Mouse (Mus musculus) spleen, adult 12 weeks (tissue): ENCODE measurements around the gene S100a10.
A peak's percentile ranks its signal among the peaks of the same experiment; 100 is the strongest.
"Not testable (repeated sequence)": the region's sequence is repeated elsewhere in the genome, so short reads cannot be mapped to it uniquely, and the experiment has no call there.

ENCODE experiments used
- DNase-seq: peaks from one replicate; pipeline ENCODE4 v3.0.0; 2022; ENCODE audit warnings: low spot score

S100a10 gene

DNA sequence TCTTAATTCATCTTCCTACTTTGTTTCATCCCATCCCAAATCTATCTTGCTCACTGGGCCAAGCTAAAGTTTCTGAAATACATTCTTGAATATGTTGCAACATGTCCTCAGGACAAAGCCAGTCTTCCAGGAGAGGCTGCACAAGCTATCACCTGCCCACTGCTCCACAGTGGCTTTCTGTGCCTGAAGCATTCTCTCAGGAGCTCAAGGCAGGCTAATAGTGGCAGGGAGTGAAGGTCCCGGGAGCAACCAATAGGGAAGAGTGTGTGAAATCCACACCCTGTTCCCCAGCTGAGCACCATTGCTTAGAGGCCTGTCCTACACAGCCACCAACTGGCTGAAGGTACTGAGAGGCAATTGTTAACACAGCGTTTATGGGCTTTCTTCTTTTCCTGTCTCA lies 26.1 kb downstream of the S100a10 start:
- no peak for DNase-seq

DNA sequence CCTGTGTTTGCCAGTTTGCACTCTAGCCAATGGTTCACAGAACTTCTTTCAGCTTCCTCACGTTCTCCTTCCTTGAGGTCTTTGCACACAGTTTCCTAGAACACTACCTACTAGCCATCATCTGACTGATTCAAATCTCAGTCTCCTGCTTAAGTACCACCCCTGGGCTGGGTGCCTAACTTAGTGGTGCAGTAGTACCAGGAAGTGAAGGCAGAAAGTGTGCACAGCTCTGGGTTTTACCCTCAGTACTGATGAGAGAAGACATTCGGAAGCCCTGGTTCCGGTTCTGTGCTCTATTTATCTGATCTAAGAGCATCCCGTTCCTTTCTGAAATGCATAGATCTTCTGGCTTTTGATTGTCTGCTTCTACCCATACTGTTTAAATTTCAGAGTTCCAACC lies 26.8 kb downstream of the S100a10 start:
- no peak for DNase-seq

DNA sequence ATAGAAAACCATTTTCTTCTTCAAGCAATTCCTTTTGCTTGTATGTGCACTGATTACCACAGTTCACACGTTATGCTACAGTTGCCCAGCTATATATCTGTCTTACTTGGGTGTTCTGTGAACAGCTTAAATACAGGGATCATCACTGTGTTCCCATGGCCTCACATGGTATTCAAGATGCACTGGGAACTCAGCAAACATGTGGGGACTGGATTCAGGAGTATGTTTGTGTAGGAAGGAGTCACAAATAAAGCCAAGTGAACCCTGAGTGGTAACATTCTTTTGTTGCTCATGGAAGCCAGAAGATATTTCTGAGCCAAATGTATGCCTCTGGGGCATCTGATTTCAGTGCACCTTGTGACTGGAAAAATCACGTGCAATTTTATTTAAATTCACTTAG lies 28.2 kb downstream of the S100a10 start:
- DNase-seq, result no peak

DNA sequence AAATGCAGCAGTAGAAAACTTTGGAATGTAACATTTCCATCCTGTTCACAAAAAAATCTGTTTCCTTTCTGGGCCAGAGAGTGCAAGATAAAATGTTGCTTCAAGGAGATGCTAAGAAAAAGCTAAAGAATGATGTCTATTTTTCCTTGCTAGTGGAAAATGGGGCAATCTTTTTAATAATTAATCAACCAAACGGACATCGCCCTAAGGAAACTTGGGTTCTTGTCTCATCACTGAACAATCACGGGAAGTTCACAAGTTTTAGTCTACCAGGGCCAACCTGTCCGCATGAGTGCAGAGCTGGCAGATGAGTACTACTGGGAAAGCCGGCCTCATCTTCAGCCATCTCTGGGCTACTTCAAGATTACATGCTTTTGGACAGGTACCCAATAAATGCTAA lies 34.7 kb downstream of the S100a10 start:
- DNase-seq, result no peak

DNA sequence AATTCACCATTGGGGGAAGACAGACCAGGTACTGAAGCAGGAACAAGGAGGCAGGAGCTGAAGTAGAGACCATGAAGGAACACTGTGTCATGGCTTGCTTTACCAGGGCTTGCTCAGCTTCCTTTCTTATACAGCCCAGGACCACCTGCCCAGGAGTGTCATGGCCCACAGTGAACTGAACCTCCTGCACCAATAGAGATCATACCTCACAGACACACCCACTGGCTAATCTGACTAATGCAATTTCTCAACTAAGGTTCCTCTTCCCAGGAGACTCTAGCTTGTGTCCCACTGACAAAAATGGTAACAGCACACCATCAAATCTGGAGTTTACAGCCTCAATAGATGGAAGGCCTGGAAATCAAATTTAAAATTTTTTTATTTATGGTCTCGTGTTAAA lies 35.4 kb downstream of the S100a10 start:
- DNase-seq, result no peak

DNA sequence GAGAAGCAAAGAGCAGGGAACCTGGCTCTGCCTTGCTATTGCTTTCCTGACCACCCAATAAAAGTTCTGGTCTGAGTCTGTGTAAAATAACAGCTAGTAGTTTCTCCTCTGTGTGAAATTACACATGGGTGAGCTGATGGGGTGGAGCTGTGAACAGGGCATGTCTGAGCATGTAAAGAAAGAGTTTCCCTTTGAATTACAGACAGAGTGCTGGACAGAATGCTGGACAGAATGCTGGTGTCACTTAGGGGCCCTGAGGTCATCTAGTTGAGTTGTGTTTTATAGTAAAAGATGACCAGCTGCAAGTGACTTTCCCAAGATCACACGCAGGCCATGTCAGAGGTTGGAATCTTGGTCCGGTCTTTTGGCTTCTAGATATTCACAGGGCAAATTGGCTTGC lies 37.2 kb downstream of the S100a10 start:
- no peak for DNase-seq

DNA sequence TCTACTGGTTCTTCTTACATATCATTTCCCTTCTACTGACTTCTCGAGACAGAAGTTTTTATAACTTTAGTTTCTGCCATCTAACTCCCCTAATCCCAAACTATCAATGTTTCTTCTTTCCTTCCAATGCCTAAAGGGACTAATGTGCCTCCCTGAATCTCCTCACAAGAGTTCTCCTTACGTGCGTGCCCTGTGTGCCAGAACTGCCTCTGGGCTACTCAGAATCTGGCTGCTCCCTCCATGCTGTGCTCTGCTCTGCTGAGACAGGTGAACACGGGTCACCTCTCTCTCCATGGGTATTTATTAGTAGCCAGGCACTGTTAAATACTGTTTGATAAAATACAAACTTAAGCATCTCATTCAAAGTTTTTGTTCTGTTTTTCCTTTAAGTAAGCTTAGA lies 38.1 kb downstream of the S100a10 start:
- no peak for DNase-seq

DNA sequence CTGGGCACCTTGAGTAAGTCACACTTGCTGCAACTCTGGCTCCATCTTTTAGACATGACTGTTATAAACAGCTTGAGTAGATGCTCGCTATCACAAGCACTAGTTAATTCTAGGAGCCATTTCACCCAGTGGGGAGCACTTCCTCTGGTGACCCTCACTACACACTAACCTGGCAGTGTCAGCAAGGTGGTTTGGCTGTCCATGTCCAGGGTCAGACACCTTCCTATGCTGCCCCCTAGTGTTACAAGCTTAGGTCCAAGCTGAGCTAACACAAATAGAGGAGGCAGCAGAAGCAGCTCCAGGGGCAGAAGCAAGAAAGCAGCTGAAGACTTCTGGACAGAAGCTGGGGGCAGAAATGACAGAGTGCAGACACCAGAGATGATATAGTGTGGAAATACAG lies 38.6 kb downstream of the S100a10 start:
- peak; percentile 14 for DNase-seq

DNA sequence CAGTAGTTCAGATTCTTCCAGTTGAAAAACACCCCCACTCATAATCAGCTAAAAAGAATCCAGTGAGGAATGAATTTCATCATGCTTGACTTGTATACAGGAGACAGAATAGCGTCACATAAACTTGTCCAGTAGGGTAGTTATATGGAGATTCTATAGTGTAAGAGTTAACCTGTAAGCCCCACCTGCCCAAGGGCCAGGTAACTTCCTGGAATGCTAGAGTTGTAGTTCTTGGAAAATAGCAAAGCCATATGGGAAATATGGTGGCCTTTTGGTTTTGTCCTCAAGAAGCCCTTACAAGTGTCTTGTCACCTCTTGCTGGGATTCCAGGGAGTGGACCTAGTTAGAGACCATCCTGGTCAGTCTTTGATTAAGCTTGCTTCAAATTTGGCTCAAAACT lies 41.8 kb downstream of the S100a10 start:
- DNase-seq, result no peak

DNA sequence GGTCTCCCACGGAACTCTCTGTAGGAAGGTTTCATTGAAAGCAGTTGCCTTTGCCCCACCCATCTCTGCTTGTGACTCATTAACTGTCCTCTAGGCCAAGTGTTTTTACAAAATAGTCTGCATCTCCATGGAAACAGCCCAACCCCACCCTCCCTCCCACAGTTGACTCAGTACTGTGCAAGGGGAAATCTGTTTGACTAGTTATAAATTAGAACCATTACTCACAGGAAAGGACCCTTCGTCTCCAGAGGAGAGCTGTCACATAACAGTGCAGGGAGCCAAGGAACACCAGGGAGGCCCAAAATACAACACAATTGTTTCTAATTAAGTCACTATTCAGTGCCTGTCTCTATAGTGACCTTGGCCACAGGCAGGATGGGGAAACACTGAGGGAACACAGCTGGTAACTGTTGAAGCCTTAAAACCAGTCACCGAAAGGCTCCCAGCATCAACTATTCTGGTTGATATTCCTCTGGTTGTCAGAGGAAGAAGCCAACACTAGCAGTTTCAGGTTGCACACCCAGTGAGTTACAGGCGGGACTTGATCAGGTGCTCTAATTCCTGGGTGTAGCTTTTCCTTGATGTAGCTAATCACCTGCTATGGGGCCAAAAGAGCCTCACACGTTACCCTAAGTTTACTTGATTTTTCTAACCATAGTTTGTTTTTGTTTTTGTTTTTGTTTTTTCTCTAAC lies 42.5 kb downstream of the S100a10 start:
- DNase-seq, result no peak

DNA sequence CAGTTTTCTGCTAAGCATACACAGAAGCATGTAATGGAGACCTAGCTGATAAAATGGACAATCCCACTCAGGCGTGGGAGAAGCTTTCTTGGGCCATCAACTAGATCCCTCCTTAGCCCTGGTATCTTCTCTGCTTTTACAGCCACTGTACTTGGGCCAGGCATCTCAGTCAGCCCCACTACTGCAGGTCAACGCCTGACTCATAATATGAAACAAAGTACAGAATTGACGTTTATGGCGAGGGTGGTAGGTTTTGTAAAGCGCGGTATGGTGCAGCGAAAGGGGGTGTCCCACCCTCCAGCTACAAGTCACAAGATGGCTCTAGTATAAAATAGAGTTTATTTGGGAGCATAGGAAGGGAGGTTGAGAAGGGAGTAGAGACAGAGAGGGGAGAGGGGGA lies 43.1 kb downstream of the S100a10 start:
- DNase-seq, result no peak

DNA sequence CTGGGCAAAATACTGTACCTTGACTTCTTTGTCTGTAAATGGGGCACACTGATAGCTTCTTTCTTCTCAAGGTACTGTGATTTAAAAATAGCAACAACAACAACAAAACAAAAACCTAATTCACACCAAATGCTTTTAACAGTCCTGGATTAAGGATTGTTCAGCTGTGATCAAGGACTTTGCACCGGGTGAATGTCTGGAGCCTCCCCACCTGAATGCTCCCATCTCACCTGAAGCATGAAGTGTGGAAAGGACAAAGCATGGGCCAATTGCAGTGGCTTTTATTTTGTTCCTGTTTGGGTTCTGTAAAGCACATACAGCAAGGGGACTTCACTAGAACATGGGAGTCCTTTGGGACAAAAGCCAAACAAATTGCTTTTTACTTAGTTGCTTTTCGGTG lies 45.3 kb downstream of the S100a10 start:
- no peak for DNase-seq

DNA sequence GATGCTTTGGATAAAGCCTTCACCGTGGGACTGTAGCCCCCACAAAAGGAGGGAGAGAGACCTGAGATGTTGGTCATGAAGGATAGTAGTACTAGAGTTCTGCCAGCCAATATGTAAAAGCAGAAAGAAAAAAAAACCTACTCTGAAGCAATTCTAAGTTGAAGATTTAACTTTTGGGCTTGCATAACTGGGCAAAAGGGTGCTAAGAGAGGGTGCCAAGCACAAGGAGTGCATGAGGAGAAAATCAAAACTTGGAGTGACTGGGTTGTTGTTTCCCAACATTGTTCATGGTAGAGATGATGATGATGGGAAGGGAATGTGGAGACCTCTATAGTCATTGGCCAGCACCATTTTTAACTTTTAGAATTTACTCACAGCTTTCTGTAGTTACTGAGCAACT lies 47.0 kb downstream of the S100a10 start:
- no peak for DNase-seq

DNA sequence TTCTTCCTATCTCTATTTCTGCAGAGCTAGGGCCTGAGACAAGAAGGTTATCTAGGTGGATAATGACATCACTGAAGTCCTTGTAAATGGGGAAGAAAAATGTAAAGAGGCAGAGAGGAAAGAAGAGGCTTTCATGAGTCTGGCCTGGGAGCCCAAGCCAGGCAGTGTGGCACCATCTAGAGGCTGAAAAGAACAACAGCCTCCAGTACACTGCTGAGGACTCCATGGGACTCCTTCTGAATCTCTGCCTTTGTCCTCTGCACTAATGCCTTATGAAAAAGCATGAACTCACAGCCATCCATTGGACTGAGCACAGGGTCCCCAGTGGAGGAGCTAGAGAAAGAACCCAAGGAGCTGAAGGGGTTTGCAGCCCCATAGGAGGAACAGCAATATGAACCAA lies 54.1 kb downstream of the S100a10 start:
- DNase-seq, result not testable (repeated sequence)
